Mouse (Mus musculus) heart, embryonic 16.5 days (tissue): Measurements from ENCODE around the gene Gm28374. TPM values are rescaled to one million over a fixed set of nuclear protein-coding genes. Genes with fewer than 3 reads are reported as not detected.
"Not testable (repeated sequence)": the region's sequence is repeated elsewhere in the genome, so short reads cannot be mapped to it uniquely, and the experiment has no call there.

ENCODE experiments used
- ATAC-seq: fragments of 200-750 bp; cut with Nextera tagmentation; replicated peaks from 2 replicates; pipeline ENCODE4 v1.8.0; 2017; ENCODE audit warnings: moderate number of reproducible peaks; ENCODE audit not compliant: insufficient read depth, low FRiP score; ENCODE audit errors: extremely low read depth
- H3K27ac ChIP-seq: fragments of 300-500 bp; sonication (generic); 2 replicates; pipeline ENCODE4 v1.5.1; 2014; ENCODE audit warnings: mild to moderate bottlenecking, low read length, control low read depth, moderate library complexity
- H3K27me3 ChIP-seq: fragments of 300-500 bp; sonication (generic); 2 replicates; pipeline ENCODE4 v1.6.1; 2014; ENCODE audit warnings: low read length, mixed read lengths; ENCODE audit not compliant: control insufficient read depth, insufficient read depth
- H3K36me3 ChIP-seq: fragments of 300-500 bp; sonication (generic); 2 replicates; pipeline ENCODE4 v1.6.1; 2014; ENCODE audit not compliant: control insufficient read depth, insufficient read depth
- H3K4me1 ChIP-seq: fragments of 300-500 bp; sonication (generic); 2 replicates; pipeline ENCODE4 v1.6.1; 2014; ENCODE audit warnings: low read length, mixed read lengths; ENCODE audit not compliant: control insufficient read depth, insufficient read depth
- H3K4me2 ChIP-seq: fragments of 300-500 bp; sonication (generic); 2 replicates; pipeline ENCODE4 v1.6.1; 2014; ENCODE audit warnings: low read depth, mild to moderate bottlenecking, control low read depth, low read length
- H3K4me3 ChIP-seq: fragments of 300-500 bp; sonication (generic); 2 replicates; pipeline ENCODE4 v1.5.1; 2014; ENCODE audit warnings: mild to moderate bottlenecking, control low read depth, low read length
- H3K9ac ChIP-seq: fragments of 300-500 bp; sonication (generic); 2 replicates; pipeline ENCODE4 v1.6.1; 2014; ENCODE audit warnings: low read length, control low read depth
- H3K9me3 ChIP-seq: fragments of 300-500 bp; sonication (generic); replicated peaks from 2 replicates; pipeline ENCODE4 v1.6.1; 2016; ENCODE audit warnings: low read length; ENCODE audit not compliant: control insufficient read depth
- WGBS: fragments of 180-500 bp; shearing (Covaris S2); extraction: QIAGEN DNeasy Blood & Tissue Kit; methylation state at CpG from one replicate; pipeline ENCODE4 v1.1.7; 2014; 5-methylcytosine and 5-hydroxymethylcytosine counted together
- polyA plus RNA-seq: library from polyadenylated mRNA; unstranded; fragments of >200 nt; fragmentation: Nextera tagmentation; extraction: Ambion mirVana; gene quantifications from 2 replicates; pipeline ENCODE4 v1.2.1, GENCODE M21; 2015

The Gm28374 gene
- polyA plus RNA-seq, 1 experiment from 2014 or later: 1.3 TPM

DNA sequence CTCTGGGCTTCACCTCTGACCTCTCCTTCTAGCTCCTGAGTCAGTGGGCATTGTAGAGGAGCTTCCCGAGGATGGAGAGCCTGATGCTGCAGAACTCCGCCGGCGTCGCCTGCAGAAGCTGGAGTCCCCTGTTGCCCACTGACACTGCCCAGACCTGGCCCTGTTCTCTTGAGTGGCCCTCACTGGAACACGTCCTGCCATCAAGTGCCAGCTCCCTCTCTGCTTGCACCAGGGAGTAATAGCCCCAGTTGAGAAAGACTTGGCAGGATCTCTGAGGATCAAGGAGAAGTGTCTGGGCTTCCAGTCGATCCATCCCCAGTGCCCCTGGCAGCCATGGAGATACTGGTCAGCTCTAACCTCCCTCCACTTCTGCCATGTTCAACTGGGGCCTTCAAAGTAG, 29.5 kb downstream of the Gm28374 start:
- Histone ChIP-seq H3K27me3 (no peaks in the 10 kb centered on the region), H3K4me3 (no peak overlapping the region), H3K4me2 (no peak overlapping the region), H3K36me3 (peaks cover 56% of the 10 kb centered on the region), H3K27ac (no peak overlapping the region), H3K4me1 (peaks cover 20% of the 10 kb centered on the region), H3K9ac (no peak overlapping the region), H3K9me3 (no peaks in the 10 kb centered on the region)
- no peak for ATAC-seq
- WGBS: 83% methylated on average over 7 of the region's 7 CpGs

DNA sequence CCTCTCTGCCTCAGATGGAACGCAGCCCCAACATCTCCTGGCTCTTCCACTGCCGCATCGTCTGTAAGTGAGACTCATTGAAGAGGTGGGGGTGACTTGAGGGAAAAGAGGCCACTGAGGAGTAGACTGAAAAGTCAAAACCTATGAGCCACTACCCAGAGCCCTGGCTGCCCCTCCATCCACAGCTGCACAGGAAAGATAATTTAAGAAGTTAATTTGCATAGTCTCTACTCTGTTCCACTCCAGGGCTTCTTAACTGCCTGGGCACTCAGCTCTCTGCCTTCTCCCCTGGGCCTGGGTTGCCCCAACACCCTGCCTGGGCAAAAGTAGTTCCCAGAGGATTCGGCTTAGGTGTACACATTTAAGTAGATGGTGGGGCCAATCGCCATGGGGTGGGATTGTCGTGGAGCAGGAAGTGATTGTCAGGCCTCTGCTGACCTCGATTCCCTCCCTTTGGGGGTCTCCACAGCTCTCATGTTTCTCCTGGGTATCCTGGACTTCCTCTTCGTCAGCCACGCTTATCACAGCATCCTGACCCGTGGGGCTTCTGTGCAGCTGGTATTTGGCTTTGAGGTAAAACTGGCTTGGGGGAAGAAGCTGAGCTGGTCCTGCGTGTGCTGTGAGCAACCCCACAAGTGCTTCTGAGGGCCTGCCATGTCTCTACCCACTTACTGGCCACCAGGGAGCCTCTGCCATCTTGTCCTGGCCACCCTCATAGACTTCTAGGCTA, 33.2 kb downstream of the Gm28374 start:
- Histone ChIP-seq H3K4me1 (peaks cover 19% of the 10 kb centered on the region), H3K9me3 (no peaks in the 10 kb centered on the region), H3K4me2 (no peak overlapping the region), H3K36me3 (peaks cover 47% of the 10 kb centered on the region), H3K27ac (no peak overlapping the region), H3K9ac (no peak overlapping the region), H3K27me3 (no peaks in the 10 kb centered on the region), H3K4me3 (no peak overlapping the region)
- 83% methylated on average over 11 of the region's 11 CpGs for WGBS
- no peak for ATAC-seq

DNA sequence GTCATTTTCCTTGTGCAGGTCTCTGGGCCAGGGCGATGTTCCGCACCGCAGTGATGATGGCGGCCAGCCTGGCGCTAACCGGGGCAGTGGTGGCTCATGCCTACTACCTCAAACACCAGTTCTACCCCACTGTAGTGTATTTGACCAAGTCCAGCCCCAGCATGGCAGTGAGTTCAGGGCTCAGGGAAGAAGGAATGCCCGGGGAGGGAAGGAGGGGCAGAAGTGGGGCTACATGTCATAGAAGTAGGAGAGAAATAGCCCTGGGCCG, 34.2 kb downstream of the Gm28374 start:
- H3K9ac ChIP-seq: peak overlapping the region; percentile 87
- no peak overlapping the region for H3K27ac ChIP-seq
- no peaks in the 10 kb centered on the region for H3K27me3 ChIP-seq
- H3K36me3 ChIP-seq: peaks cover 37% of the 10 kb centered on the region
- peak overlapping the region; percentile 83 for H3K4me3 ChIP-seq
- WGBS: 79% methylated on average over 8 of the region's 8 CpGs
- no peaks in the 10 kb centered on the region for H3K9me3 ChIP-seq
- no peak for ATAC-seq
- H3K4me2 ChIP-seq: peak overlapping the region; percentile 99
- H3K4me1 ChIP-seq: peaks cover 19% of the 10 kb centered on the region

DNA sequence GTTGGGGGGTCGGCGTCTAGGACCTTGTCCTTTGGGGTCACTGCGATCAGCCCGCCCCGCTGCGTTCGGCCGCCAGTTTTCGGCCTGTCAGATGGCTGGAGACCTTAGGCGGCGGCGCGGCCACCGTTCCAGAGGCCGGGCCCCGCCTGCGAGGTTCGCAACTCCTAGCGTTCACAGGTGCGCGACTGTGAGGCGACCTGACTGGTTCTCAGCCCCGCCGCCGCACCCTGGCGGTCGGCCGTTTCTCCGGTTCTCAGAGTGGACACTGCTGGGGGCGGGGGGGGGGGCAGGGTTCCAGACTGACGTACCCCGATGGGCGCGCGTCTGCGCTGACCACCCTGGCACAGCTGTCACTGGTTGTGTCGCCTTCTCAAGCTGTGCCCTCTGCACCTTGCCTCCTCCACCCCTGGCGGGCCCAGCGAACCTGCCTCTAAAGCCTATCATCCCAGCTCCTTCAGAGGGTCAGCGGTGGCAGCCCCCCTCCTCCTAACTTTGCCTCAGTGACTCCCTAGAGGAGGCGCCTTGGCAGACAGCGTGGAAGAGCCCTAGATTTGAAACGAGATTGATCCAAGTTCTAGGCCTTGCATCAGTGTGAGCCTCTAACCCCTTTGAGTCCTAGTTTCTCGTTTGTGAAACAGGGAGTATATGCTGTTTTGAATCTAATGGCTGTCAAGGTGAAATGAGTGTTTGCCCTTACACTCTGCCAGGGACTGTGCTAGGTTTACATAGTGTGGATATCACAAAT, 34.7 kb downstream of the Gm28374 start:
- Histone ChIP-seq H3K4me1 (peaks cover 19% of the 10 kb centered on the region), H3K27me3 (no peaks in the 10 kb centered on the region), H3K4me3 (peak overlapping the region; percentile 83), H3K27ac (peak overlapping the region; percentile 99), H3K9me3 (no peaks in the 10 kb centered on the region), H3K4me2 (peak overlapping the region; percentile 99), H3K36me3 (peaks cover 34% of the 10 kb centered on the region), H3K9ac (peak overlapping the region; percentile 87)
- no peak for ATAC-seq
- WGBS: 1% methylated on average over 44 of the region's 44 CpGs

DNA sequence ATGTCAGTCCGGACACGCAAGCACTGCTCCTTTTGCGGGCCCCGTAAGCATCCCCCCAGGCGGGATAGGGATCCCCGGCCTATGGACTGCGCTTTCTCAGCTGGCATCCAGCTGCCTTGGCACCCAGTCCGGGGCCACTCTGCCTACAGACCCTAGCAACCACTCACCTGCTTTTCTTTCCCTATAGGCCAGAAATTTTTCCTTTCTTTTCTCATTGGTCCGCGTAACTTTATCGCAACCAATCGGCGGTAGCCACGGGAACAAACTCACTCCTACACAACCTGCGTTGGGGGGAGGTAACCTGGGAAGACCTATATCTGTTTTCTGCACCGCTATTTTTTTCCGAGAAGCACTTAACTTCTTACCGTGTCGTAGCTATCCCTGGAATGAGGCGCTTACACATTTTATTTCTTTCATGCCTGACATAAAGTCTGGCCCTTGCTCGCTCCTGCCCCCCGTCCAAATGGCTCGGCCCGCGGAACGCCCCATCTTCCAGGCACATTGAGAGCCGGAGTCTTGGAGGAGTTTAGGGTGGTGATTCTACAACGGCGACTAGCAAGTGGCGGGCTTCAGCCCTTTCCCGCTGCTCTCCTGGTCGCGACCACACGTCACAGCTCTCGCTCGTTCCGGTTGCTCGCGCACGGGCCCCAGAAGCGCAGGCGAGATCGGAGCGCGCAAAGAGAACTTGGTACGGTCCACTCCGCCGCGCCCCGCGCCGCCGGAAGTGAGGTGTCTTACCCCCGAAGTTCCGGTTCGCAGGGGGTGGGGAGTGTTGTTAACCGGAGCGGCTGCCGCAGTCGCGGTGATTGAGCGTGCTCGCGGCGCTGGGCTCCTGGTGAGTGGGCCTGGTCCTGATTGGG, 35.5 kb downstream of the Gm28374 start, which contains the start of gene Syvn1:
Gene Syvn1 (plus strand): TSS at position 283 of the 860 bp plus-strand sequence.
- Histone ChIP-seq H3K27ac (peak within 1 kb of the TSS; percentile 99), H3K4me3 (peak within 1 kb of the TSS; percentile 83), H3K4me2 (peak within 1 kb of the TSS; percentile 99), H3K9ac (peak within 1 kb of the TSS; percentile 87), H3K4me1 (peaks cover 19% of the 10 kb centered on the region), H3K36me3 (peaks cover 30% of the 10 kb centered on the region), H3K27me3 (no peaks in the 10 kb centered on the region), H3K9me3 (no peaks in the 10 kb centered on the region)
- WGBS: under 1% methylated on average over 65 of the region's 65 CpGs
- ATAC-seq: peak; percentile 91

DNA sequence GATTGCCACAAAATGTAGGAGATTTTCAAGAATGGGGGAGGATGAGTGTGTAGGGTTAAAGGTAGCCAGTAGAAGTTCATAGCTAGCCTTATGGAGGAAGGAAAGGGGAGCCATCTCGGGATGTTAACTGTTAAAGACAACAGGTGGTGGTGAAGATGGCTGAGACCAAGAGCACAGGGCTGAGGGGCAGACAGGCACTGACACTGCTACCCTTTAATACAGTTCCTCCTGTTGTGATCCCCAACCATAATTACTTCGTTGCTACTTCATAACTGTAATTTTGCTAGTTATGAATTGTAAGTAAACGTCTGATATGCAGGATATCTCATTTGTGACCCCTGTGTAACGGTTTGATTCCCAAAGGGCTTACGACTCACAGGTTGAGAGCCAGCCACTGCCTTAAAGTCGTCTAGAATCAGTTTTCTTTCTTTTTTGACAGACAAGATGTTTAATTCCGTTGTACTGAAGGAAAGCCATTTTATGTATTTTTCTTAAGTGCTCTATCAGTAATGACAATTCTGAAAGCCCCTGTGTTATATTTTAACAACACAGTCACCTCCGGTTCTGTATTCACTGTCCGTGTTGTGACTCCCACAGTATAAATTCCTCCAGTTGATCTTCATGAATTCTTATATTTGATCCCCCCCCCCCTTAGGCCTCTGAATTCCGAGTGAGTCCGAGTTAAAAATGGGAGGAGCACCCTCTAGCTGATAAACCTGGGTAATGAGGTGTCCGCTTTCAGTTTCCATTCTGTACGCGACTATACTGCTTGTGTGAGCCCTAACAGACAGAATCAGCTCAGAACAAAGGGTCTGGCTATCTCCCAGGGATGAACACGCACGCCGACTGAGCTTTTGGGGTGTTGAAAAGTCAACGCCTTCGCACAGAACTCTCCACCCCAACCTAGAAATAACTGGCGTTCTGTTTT, 36.4 kb downstream of the Gm28374 start:
- Histone ChIP-seq H3K4me2 (peak overlapping the region; percentile 99), H3K4me3 (peak overlapping the region; percentile 83), H3K27me3 (no peaks in the 10 kb centered on the region), H3K9ac (peak overlapping the region; percentile 87), H3K27ac (peak overlapping the region; percentile 99), H3K4me1 (peaks cover 19% of the 10 kb centered on the region), H3K36me3 (peaks cover 23% of the 10 kb centered on the region), H3K9me3 (no peaks in the 10 kb centered on the region)
- 11% methylated on average over 20 of the region's 20 CpGs for WGBS
- ATAC-seq: peak; percentile 42; the same call in 1 of the 2 replicates

DNA sequence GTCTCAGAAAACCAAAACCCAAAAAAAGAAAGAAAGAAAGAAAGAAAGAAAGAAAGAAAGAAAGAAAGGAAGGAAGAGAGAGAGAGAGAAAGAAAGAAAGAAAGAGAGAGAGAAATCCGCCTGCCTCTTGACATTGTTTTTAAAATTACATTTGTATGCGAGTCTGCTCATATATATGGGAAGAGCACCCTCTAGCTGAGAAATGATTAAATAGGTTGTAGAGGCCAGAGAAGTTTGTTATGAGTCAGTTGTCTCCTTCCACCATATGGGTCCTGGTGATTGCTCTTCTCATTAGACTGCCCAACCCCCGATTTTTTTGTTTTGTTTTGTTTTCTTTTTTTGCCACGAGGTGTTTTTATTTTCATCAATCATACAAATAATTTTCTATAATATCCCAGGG, 38.0 kb downstream of the Gm28374 start:
- H3K4me3 ChIP-seq, H3K27me3 ChIP-seq, H3K9ac ChIP-seq, H3K4me2 ChIP-seq, H3K9me3 ChIP-seq, ATAC-seq, H3K27ac ChIP-seq, H3K36me3 ChIP-seq: not testable (repeated sequence)
- 51% methylated on average over 4 of the region's 4 CpGs for WGBS
- H3K4me1 ChIP-seq: peaks cover 19% of the 10 kb centered on the region

DNA sequence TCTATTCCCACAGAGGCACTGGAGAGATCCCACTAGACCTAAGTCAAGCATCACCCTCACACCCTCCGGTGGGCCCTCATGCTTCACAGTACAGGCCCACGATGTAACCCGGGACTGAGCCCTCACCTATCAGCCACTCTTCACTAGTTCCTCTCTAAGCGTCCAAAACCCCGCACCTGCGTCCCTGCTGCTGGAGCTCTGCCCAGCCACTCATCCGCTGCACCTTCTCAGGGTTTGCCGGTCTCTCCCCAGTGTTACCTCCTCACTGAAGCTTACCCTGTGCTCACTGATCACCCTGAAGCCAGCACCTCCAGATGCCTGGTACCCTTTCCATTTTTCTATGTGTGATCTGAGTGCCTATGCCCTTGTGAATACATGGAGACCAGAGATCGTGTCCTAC, 39.8 kb downstream of the Gm28374 start:
- no peak for ATAC-seq
- no peak overlapping the region for H3K9ac ChIP-seq
- no peaks in the 10 kb centered on the region for H3K27me3 ChIP-seq
- no peaks in the 10 kb centered on the region for H3K36me3 ChIP-seq
- no peaks in the 10 kb centered on the region for H3K9me3 ChIP-seq
- 70% methylated on average over 9 of the region's 9 CpGs for WGBS
- no peak overlapping the region for H3K4me3 ChIP-seq
- H3K27ac ChIP-seq: no peak overlapping the region; the same call in 1 of the 2 replicates
- H3K4me1 ChIP-seq: peaks cover 7% of the 10 kb centered on the region
- no peak overlapping the region for H3K4me2 ChIP-seq
